ENCODE assay signal across 23 mouse cellular contexts in genomic region chr5:66371131-66371530, GRCm38 (mm10).
DNase-seq lines count a peak whose midpoint lies in the region; ATAC-seq lines count a peak whose summit lies in the region.
"Had no signal": no experiment of that assay in that cellular context is flagged by ENCODE, and none has a peak within 500 bp of the region (broad histone marks: within the 10 kb centered on the region; RNA-seq: fewer than 3 reads in every experiment).

No protein-coding gene starts in this region.

- no peaks in the 10 kb centered on the region for H3K9me3 ChIP-seq in kidney, embryonic 14.5 days (ENCODE audit: control insufficient read depth, low read length)
- no peaks in the 10 kb centered on the region for H3K9me3 ChIP-seq in forebrain, embryonic 13.5 days (replicated peaks)
- H3K9me3 ChIP-seq in hindbrain, embryonic 12.5 days (replicated peaks), result no peaks in the 10 kb centered on the region
- H3K9me3 ChIP-seq: embryonic facial prominence, embryonic 15.5 days; forebrain, embryonic 10.5 days; forebrain, embryonic 15.5 days; heart, embryonic 13.5 days had no signal

- no peak overlapping the region for H3K27ac ChIP-seq in kidney, embryonic 14.5 days (ENCODE audit: low read depth, low read length)
- H3K27ac ChIP-seq in forebrain, embryonic 13.5 days, result no peak overlapping the region
- H3K27ac ChIP-seq in hindbrain, embryonic 12.5 days, result no peak overlapping the region
- H3K27ac ChIP-seq: embryonic facial prominence, embryonic 15.5 days; forebrain, embryonic 10.5 days; forebrain, embryonic 15.5 days; heart, embryonic 13.5 days had no signal

- 0 out of 2 replicates have a peak, but pooled peaks cover 3% of the 10 kb centered on the region for H3K4me1 ChIP-seq in kidney, embryonic 14.5 days (ENCODE audit: control insufficient read depth, insufficient read depth, low read length)
- H3K4me1 ChIP-seq in forebrain, embryonic 13.5 days, result peaks cover 22% of the 10 kb centered on the region
- peaks cover 27% of the 10 kb centered on the region for H3K4me1 ChIP-seq in hindbrain, embryonic 12.5 days
- H3K4me1 ChIP-seq: heart, embryonic 13.5 days had no signal

- no peaks in the 10 kb centered on the region for H3K36me3 ChIP-seq in kidney, embryonic 14.5 days (ENCODE audit: control insufficient read depth, insufficient read depth, low read length)
- H3K36me3 ChIP-seq in forebrain, embryonic 13.5 days (ENCODE audit: poor library complexity, severe bottlenecking), result no peaks in the 10 kb centered on the region
- H3K36me3 ChIP-seq in hindbrain, embryonic 12.5 days, result no peaks in the 10 kb centered on the region
- H3K36me3 ChIP-seq: embryonic facial prominence, embryonic 15.5 days; forebrain, embryonic 10.5 days; forebrain, embryonic 15.5 days; G1E; heart, embryonic 13.5 days had no signal

- no peaks in the 10 kb centered on the region for H3K27me3 ChIP-seq in kidney, embryonic 14.5 days (ENCODE audit: control insufficient read depth, insufficient read depth, low read length)
- H3K27me3 ChIP-seq in forebrain, embryonic 13.5 days, result no peaks in the 10 kb centered on the region
- H3K27me3 ChIP-seq in hindbrain, embryonic 12.5 days, result no peaks in the 10 kb centered on the region
- H3K27me3 ChIP-seq: embryonic facial prominence, embryonic 15.5 days; forebrain, embryonic 15.5 days; heart, embryonic 13.5 days had no signal

- no peak overlapping the region for H3K4me3 ChIP-seq in kidney, embryonic 14.5 days (ENCODE audit: low read length)
- H3K4me3 ChIP-seq in forebrain, embryonic 13.5 days, result no peak overlapping the region
- no peak overlapping the region for H3K4me3 ChIP-seq in hindbrain, embryonic 12.5 days
- H3K4me3 ChIP-seq: embryonic facial prominence, embryonic 15.5 days; erythroblast, embryonic 14.5 days; forebrain, embryonic 10.5 days; forebrain, embryonic 15.5 days; heart, embryonic 13.5 days had no signal

- no peak overlapping the region for H3K9ac ChIP-seq in kidney, embryonic 14.5 days (ENCODE audit: low read depth, low read length)
- H3K9ac ChIP-seq in forebrain, embryonic 13.5 days, result no peak overlapping the region
- H3K9ac ChIP-seq in hindbrain, embryonic 12.5 days, result no peak overlapping the region
- H3K9ac ChIP-seq: embryonic facial prominence, embryonic 15.5 days; forebrain, embryonic 15.5 days; heart, embryonic 13.5 days had no signal

- DNase-seq in adrenal gland, adult (ENCODE audit: inconsistent age in 2 of 2, low spot score in 1 of 2), result peak; percentile 54 to 67
- DNase-seq in adrenal gland, postnatal 10 days, result no peak
- DNase-seq in kidney, adult 9 months, result peak; percentile 32
- peak; percentile 61 for DNase-seq in Muller cell, postnatal 12 days (ENCODE audit: inconsistent ontology term)
- DNase-seq: adrenal gland, postnatal 14 days; cerebellum, adult 2 months; cerebellum, postnatal 14 days; embryo, embryonic 11 days; gastrocnemius, postnatal 14 days; heart, postnatal 36 days had no signal

- ATAC-seq in kidney, embryonic 14.5 days (ENCODE audit: low FRiP score, low TSS enrichment), result no peak
- ATAC-seq in forebrain, embryonic 13.5 days, result no peak
- no peak for ATAC-seq in hindbrain, embryonic 12.5 days (ENCODE audit: low FRiP score)
- ATAC-seq: CD4-positive, CD25-positive, alpha-beta regulatory T cell, adult 4 months; forebrain, embryonic 15.5 days; hindbrain, embryonic 16.5 days; inflammation-experienced regulatory T-cells, adult 6 months; intestine, postnatal 0 days had no signal

- H3K4me2 ChIP-seq in kidney, embryonic 14.5 days (replicated peaks; ENCODE audit: low read depth, low read length), result no peak overlapping the region
- H3K4me2 ChIP-seq in forebrain, embryonic 13.5 days, result no peak overlapping the region
- no peak overlapping the region for H3K4me2 ChIP-seq in hindbrain, embryonic 12.5 days (replicated peaks)
- H3K4me2 ChIP-seq: embryonic facial prominence, embryonic 15.5 days; forebrain, embryonic 15.5 days; heart, embryonic 13.5 days had no signal
